Mouse (Mus musculus) ES-E14 (cell line): Measurements from ENCODE around the gene Pdcd2.

Experiments used
- CHD2 ChIP-seq: IDR thresholded peaks from 2 replicates; pipeline ENCODE4 v1.6.1; 2014; ENCODE audit warnings: mild to moderate bottlenecking, low read depth, low read length, inconsistent platforms
- ZNF384 ChIP-seq: IDR thresholded peaks from 2 replicates; pipeline ENCODE4 v1.6.1; 2012; ENCODE audit warnings: low read depth, low read length, inconsistent platforms

DNA sequence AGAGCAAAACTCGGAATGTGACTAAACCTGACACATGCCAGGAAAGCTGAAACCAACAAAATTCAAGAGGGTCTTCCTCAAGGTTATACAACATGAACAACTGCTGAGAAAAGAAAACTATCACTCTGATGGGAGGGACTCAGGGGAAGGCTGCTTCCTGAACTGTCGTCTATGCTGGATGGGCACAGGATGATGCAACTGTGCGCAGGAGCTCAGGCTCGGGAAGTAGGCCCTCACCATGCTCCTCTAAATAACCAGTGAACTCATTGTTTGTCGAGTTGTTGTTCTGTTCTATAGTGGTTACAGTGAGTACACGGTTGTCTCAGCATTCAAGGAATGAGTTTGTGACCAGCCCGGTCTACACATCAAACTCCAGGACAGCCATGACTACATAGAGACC lies 36.6 kb downstream of the Pdcd2 start:
- no peak for TF ChIP-seq ZNF384
- no peak for TF ChIP-seq CHD2
